Mouse (Mus musculus) spleen, adult 12 weeks (tissue): ENCODE data around the gene Aloxe3.
A peak's percentile ranks its signal among the peaks of the same experiment; 100 is the strongest.
"Not testable (repeated sequence)": the region's sequence is repeated elsewhere in the genome, so short reads cannot be mapped to it uniquely, and the experiment has no call there.

ENCODE experiments used
- DNase-seq: peaks from one replicate; pipeline ENCODE4 v3.0.0; 2022; ENCODE audit warnings: low spot score

The Aloxe3 gene

GRCm38 (mm10) chr11:69125852-69125918 is at the start of gene Aloxe3:
Gene Aloxe3 (plus strand): TSS chr11:69125896.
- DNase-seq: no peak

DNA sequence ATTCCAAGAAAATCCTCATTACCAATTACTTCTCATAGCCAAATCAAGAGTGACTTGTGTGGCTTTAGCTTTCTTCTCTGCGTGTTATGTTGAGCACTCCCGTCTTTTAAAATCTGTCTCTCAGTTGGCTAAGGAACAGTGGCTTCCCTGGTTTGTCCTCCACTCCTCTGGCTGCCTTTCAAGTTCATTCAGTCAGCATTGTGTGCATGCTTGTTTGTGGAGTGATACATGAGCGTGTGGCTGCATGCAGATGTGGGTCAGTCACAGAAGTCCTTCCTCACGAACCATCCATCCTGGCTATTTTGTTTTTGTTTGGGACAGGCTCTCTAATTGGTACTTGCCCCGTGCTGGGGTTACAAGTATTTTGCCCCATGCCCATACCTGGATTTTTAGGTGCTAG is 49.1 kb upstream of the Aloxe3 start:
- DNase-seq: no peak

DNA sequence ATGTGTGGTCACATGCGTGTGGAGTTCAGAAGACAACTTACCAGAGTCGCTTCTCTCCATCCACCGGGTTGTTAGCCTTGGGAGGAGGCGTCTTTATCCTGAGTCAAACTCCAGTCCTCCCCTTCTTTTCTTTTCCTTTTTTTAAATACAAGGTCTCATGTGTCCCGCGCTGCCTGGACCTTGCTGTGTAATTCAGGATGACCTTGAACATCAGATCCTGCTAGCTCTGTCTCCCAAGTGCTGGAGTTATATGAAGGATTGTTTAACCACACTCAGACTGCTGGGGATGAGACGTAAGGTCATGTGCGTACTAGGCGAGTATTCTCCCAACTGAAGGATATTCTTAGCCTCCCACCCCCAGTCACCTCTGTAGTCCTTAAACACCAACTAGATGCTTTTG is 48.4 kb upstream of the Aloxe3 start:
- DNase-seq: no peak

DNA sequence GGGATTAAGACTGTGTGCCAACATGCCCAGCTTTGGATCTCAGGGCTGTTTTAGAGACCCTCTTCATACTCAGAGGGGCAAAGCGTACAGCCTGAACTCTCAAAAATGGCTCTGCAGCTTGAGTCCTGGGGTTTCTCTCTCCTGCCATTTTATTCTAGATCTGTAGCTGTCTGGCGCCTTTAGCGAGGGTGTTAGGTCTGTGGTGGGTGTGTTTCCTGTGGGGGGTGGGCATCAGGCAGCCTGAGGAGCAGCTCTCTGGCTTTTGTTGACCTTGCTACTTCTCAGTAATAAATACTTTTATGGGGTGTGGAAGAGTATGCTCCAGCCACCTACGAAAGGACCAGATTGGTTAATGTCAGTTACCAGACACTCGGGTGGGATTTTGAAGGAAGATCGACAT is 47.7 kb upstream of the Aloxe3 start:
- no peak for DNase-seq

GRCm38 (mm10) chr11:69078805-69079438 is 46.8 kb upstream of the Aloxe3 start:
- no peak for DNase-seq

- DNase-seq: no peak
These were observed 45.4 kb upstream of the Aloxe3 start for GRCm38 (mm10) chr11:69080102-69080854.

DNA sequence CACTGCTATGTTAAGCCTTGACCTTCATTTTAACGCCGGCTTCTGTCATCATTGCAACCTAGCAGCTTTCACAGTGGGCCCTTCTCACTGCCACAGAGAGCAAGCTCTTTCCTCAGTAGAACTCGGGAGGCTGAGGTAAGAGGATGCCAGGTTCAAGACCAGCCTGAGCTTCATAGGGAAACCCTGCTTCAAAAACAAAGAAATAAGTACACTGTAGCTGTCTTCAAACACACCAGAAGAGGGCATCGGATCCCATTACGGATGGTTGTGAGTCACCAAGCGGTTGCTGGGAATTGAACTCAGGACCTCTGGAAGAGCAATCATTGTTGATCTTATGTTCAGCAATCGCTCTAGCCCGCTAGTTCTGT is 44.9 kb upstream of the Aloxe3 start:
- DNase-seq: no peak

DNA sequence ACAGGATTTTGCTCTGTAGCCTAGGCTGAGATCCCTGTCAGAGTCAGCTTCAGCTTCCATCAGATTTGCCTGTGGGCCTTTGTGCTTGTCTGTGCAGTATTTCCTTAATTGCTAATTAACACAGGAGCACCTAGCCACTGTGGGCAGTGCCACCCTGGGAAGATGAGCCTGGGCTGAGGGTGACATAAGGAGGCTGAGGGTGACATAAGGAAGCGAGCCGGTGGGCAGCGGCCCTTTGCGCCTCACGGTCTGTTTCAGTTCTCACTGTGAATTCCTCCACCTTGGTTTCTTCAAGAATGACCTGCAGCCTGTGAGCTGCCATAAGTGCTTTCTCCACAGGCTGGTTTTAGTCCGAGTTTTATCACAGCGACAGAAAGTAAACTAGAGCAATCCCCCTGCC is 44.1 kb upstream of the Aloxe3 start:
- no peak for DNase-seq

GRCm38 (mm10) chr11:69085608-69086007 is 40.1 kb upstream of the Aloxe3 start:
- no peak for DNase-seq

GRCm38 (mm10) chr11:69086390-69086789 is 39.3 kb upstream of the Aloxe3 start:
- DNase-seq: no peak

DNA sequence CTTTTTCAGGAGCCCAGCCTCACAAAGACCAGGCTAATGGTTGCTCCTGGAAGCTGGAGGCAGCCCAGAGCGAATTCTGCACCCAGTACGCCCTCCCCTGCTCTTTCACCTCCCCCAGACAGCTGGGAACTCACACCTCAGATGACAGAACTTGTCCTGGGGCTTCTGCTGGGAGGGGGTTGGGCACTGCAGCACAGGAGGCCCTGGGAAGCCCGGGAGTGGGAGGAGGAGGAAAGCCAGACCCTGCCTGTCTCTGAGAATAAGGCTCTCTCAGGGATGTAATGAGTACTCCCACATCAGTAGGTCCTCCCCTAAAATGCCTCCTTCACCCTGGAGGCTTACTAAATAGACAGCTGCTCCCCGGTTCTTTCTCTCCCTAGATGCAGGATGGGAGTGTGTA is 38.6 kb upstream of the Aloxe3 start:
- no peak for DNase-seq

DNA sequence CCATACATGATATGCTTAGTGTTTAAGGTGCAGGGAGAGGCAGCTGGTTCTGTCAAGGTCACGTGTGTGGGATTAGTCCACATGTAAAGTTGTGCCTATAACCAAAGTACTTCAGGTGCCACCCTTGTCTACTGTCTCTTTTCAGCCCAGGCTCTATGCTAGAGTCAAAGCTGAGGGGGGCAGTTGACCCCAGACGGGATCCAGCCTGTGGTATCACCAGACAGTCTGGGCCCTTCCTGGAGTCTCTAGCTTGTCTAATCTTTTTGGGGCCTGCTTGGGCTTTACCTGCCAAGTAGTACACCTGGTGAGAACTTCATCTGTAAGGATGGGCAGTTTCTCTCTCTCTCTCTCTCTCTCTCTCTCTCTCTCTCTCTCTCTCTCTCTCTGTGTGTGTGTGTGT is 38.1 kb upstream of the Aloxe3 start:
- DNase-seq: no peak

- DNase-seq: peak; percentile 80
These were observed 37.4 kb upstream of the Aloxe3 start, which contains the start of gene Vamp2 for GRCm38 (mm10) chr11:69088103-69088855. Gene Vamp2 (plus strand): TSS chr11:69088490.

DNA sequence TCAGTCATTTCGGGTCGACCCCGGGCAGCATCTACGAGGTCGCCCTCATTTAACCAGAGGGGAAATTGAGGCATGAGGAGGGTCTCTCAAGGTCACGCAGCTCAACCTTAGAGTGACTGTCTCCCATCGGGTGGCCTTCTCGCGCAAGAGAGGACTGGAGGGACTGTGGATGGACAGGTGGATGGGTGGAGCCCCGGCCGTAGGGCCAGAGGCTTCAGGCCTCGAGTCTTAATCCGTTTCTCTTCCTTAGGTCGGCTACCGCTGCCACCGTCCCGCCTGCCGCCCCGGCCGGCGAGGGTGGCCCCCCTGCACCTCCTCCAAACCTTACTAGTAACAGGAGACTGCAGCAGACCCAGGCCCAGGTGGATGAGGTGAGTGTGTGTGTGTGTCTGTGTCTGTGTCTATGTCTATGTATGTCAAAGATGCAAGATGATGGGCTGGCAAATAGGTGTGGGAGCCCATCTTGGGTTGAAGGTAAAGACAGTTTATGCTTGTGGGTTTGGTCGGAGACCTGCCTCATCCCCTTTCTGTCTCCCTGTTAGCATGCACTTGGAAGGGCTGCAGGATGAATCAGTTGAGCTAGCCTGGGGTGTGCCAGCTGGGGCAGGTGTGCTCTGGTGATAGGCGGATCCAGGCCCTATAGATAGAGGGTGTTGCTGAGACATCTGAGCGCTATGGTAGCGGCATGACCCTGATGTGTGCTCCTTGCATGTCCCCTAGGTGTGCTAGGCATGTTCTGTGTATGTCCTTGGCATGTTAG is 36.7 kb upstream of the Aloxe3 start:
- peak; percentile 37 for DNase-seq

GRCm38 (mm10) chr11:69089616-69090290 is 35.9 kb upstream of the Aloxe3 start:
- no peak for DNase-seq

GRCm38 (mm10) chr11:69090367-69090766 is 35.3 kb upstream of the Aloxe3 start:
- DNase-seq: no peak

DNA sequence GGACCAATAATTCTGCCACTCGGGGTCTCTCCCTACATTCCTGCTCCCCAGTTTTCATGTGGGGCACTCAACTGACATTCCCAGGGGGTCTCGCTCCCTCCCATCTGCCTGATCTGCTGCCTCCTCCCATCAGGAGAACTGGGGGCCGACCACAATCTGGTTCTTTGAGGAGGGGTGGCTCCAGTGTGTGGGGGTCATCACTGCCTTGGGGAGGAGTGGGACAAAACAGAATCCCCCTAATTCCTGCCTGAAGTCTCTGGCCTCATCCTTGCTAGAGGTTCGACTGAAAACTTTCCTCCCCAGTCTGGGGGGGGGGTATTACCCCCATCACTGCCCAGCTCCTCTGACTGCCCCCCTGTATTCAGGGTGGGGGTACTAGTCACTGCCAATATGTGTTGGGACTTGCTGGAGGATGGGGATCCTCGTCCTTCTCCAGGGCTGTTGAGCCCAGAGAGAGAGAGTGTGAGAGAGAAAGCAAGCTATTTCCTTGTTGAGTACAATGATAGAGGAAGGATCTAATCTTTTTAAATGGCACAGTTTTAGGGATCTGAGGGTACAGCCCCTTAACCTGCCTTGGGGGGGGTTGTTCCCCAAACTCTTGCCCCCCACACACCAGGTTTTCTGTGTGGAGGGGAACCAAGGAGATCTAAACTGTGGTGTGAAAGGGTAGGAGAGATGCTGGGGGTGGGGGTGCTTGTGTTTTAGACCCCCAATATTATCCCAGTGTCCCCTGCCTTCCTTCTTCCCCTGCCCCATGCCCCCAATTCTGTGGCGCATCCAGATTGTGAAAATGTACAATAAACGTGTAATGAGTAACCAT is 33.9 kb upstream of the Aloxe3 start:
- DNase-seq: no peak

GRCm38 (mm10) chr11:69092386-69092751 is 33.3 kb upstream of the Aloxe3 start:
- DNase-seq: peak; percentile 83

DNA sequence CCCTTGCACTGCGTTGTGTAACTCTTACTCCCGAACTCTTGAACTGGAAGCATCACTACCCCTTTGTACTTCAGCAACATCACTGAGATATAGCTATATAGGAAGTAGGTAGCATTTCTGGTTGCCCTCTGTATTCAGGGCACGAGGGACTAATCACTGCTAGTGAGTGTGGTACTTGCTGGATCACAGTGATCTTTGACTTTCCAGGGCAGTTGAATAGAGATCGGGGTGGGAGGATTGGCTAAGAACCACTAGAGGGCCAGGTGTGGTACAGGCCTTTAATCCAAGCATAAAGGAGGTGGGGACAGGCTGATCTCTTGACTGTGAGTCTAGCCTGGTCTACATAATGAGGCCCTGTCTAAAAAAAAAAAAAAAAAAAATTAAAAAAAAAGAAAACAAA is 32.8 kb upstream of the Aloxe3 start:
- no peak for DNase-seq

DNA sequence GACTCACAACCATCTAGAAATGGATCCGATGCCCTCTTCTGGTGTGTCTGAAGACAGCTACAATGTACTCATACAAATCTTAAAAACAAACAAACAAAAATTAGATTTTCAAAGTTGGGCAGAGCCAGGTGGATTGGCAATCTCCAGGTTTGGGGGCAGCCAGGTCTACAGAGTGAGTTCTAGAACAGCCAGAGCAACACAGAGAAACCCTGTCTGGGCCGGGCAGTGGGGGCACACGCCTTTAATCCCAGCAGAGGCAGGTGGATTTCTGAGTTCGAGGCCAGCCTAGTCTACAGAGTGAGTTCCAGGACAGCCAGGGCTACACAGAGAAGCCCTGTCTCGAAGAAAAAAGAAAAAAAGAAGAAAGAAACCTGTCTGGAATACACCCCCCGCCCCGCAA is 31.8 kb upstream of the Aloxe3 start:
- not testable (repeated sequence) for DNase-seq

GRCm38 (mm10) chr11:69094697-69095429 is 30.8 kb upstream of the Aloxe3 start, which contains the start of gene Per1:
Gene Per1 (plus strand): TSS chr11:69095217.
- DNase-seq: peak; percentile 98
